Mouse (Mus musculus): ENCODE measurements around the gene Setd5. TPM values are rescaled to one million over a fixed set of nuclear protein-coding genes. Genes with fewer than 3 reads are reported as not detected.

The Setd5 gene
- polyA plus RNA-seq, 1 experiment from 2014 or later = 63.9 TPM

DNA sequence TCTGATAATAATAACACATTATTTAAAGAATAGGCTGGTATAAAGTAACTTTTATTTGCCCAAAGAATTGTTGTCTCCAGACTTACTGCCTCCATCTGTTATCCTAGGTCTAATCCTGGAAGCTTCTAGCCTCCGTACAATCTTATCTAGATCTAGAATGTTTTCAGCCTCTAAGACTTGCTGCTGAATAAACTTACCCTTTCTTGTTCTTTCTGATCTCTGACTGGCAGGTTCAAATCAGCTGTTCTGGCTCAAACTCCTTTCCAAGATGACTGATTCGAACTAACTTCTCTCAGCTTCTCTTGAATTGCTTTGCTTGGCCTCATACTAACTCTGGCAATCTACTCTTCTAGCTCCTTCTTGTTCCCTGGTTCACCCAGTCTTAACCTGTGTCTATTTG lies 36.8 kb upstream of the Setd5 start:
- no peaks in the 10 kb centered on the region for H3K36me3 ChIP-seq (replicated peaks)
- no peak overlapping the region for H3K4me3 ChIP-seq (replicated peaks)
- peaks cover 15% of the 10 kb centered on the region for H3K4me1 ChIP-seq
- no peak overlapping the region for H3K27ac ChIP-seq
- H3K27me3 ChIP-seq = no peaks in the 10 kb centered on the region
- no peak overlapping the region for H3K4me2 ChIP-seq
- H3K9ac ChIP-seq = no peak overlapping the region
- WGBS = 85% methylated on average over 2 of the region's 2 CpGs
- ATAC-seq (ENCODE audit: low FRiP score) = no peak
- no peaks in the 10 kb centered on the region for H3K9me3 ChIP-seq

- ATAC-seq (ENCODE audit: low FRiP score) = no peak
- Histone ChIP-seq H3K36me3 (replicated peaks) (no peaks in the 10 kb centered on the region), H3K27ac (no peak overlapping the region), H3K9ac (no peak overlapping the region), H3K9me3 (no peaks in the 10 kb centered on the region), H3K27me3 (no peaks in the 10 kb centered on the region), H3K4me3 (replicated peaks) (no peak overlapping the region), H3K4me1 (peaks cover 18% of the 10 kb centered on the region), H3K4me2 (no peak overlapping the region)
- 91% methylated on average over 11 of the region's 11 CpGs for WGBS
Observed at GRCm38 (mm10) chr6:113041215-113041990, 35.8 kb upstream of the Setd5 start.

DNA sequence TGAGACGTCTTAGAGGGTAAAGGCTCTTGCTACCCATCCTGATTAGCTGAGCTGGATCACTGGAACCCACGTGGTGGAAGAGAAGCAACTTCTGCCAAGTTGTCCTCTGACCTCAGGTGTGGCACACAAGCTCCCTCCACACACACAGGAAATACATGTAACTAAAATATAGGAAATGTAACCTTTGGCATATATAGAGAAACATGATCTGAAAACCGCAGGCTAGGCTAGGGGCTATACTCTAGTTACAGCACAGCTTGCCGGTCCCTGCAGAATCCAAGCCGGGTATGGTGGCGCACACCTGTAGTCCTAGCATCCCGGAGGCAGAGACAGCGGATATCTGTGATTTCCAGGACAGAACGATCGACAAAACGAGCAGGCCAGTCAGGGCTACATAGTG lies 31.6 kb upstream of the Setd5 start:
- Histone ChIP-seq H3K27ac (peak overlapping the region; percentile 91), H3K36me3 (replicated peaks) (peaks cover 9% of the 10 kb centered on the region), H3K9me3 (no peaks in the 10 kb centered on the region), H3K9ac (peak overlapping the region; percentile 87), H3K4me3 (replicated peaks) (peak overlapping the region; percentile 70), H3K27me3 (no peaks in the 10 kb centered on the region), H3K4me1 (peaks cover 27% of the 10 kb centered on the region), H3K4me2 (peak overlapping the region; percentile 95)
- WGBS = under 1% methylated on average over 11 of the region's 11 CpGs
- peak; percentile 47 for ATAC-seq (ENCODE audit: low FRiP score)

DNA sequence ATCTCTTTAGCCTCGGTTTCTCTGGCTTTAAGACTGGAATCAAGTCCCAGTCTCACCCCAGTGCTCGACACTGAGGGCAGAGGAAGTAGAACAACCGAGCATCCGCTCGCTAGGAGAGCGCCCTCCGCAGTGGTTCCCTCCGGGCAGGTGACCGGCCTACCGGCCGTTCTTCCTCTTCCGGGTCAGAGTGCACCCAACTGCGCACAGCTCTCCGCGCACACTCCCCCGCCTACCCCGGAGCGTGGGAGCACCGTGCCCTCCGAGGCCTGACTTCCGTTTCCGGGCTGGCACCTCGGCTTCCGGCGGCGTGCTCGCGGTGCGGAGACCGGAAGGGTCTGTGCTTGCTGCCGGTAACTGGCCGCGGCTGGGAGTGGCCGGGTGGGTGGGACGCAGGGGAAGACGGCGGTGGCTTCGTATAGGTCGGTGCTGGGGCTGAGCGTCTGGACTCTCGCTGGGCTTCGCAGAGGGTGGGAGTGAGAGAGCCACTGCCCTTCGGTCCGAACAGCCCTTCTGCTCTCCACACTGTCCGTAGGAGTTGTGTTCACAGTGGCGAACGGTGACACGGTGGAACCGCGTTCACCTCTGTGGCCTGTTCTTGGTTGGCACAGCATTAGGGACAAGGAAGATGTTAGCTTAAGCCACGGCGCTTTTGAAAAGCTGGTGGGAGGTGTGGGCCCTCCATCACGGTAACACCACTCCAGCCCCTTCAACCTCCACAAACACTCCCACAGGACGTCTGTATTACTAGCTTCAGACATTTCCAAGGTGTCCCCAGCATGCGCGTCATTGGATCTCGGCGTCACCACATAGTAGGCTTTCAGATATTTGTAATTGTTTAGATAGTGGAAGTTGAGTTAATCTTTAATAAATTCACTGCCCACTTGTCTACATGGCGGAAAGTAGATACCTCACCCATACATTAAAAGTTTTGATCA lies 30.9 kb upstream of the Setd5 start, which contains the start of gene Thumpd3:
Thumpd3 (plus strand) TSS at position 185 of the 935 bp plus-strand sequence.
- peak; percentile 100 for ATAC-seq (ENCODE audit: low FRiP score)
- 1% methylated on average over 59 of the region's 59 CpGs for WGBS
- peak within 1 kb of the TSS; percentile 70 for H3K4me3 ChIP-seq (replicated peaks)
- no peaks in the 10 kb centered on the region for H3K9me3 ChIP-seq
- H3K9ac ChIP-seq = peak within 1 kb of the TSS; percentile 87
- no peaks in the 10 kb centered on the region for H3K27me3 ChIP-seq
- H3K4me2 ChIP-seq = peak within 1 kb of the TSS; percentile 95
- peaks cover 14% of the 10 kb centered on the region for H3K36me3 ChIP-seq (replicated peaks)
- peak within 1 kb of the TSS; percentile 91 for H3K27ac ChIP-seq
- peaks cover 27% of the 10 kb centered on the region for H3K4me1 ChIP-seq

DNA sequence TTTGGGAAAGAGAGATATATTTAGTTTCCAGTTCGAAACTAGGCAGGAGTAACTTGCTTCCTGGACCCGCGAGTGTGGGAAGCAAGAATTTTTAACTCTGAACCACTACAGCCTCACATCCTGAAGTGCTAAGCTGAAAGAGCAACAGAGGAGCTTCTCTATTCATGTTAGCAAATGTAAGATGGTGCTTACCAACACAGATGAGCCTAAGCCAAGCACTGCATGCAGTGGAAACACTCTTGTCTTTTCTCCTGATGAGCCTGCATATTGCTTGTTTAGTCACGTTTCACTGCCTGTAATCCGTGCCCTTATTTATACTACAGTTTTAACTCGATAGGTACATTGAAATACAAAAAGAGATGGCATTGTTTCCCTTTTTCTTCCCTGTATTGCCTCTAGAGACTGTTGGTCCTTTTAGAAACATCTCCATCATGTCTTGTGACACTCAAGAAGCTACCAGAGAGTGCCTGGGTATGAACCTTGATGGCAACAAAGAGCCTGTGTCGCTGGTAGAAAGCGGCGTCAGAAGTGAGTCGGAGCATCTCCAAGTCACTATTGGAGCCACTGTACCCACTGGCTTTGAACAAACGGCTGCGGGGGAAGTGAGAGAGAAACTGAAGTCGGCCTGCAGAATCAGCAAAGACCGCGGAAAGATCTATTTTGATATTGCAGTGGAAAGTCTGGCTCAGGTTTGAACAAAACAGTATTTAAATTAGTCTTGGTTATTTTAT lies 30.0 kb upstream of the Setd5 start:
- Histone ChIP-seq H3K27me3 (no peaks in the 10 kb centered on the region), H3K27ac (no peak overlapping the region), H3K9me3 (no peaks in the 10 kb centered on the region), H3K4me1 (peaks cover 27% of the 10 kb centered on the region), H3K4me3 (replicated peaks) (peak overlapping the region; percentile 70), H3K36me3 (replicated peaks) (peaks cover 19% of the 10 kb centered on the region), H3K9ac (peak overlapping the region; percentile 87), H3K4me2 (peak overlapping the region; percentile 95)
- ATAC-seq (ENCODE audit: low FRiP score) = no peak
- 71% methylated on average over 15 of the region's 15 CpGs for WGBS

DNA sequence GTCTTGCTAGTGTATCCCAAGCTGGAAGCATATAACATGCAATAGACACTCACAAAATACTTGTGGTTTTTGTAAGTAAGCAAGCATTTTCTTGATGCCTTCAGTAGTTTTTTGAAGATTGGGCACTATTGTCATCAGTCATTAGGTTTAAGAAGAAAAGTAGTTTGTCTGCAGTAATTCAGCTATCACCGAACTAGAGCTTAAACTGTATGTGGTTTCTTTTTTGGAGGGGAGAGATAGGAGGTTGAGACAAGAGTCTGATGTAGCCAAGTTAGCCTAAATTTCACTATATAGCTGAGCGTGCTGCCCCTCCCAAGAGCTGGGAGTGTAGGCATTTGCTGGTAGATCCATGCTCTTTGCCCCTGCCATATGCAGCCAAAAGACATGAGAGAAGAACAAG lies 28.8 kb upstream of the Setd5 start:
- H3K4me3 ChIP-seq (replicated peaks) = no peak overlapping the region

DNA sequence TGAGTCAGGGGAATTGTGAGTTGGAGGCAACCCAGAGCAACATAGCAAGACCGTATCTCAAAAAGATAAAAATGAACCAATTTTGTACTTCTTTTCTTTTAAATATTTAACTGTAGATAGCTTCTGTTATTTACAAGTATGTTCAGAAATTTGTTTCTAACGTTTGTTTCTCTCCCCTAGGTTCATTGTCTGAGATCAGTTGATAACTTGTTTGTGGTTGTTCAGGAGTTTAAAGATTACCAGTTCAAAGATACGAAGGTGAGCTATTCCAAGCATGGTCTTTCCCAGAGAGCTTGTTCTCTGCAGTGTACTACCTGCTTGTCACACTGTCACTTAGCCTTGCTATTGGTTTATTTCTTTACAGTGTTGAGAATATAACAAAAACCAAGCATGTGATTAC lies 28.0 kb upstream of the Setd5 start:
- no peak for ATAC-seq (ENCODE audit: low FRiP score)
- no peak overlapping the region for H3K27ac ChIP-seq
- H3K4me1 ChIP-seq = peaks cover 27% of the 10 kb centered on the region
- WGBS = 88% methylated on average over 3 of the region's 3 CpGs
- H3K4me2 ChIP-seq = no peak overlapping the region
- peaks cover 30% of the 10 kb centered on the region for H3K36me3 ChIP-seq (replicated peaks)
- no peak overlapping the region for H3K9ac ChIP-seq
- H3K4me3 ChIP-seq (replicated peaks) = no peak overlapping the region
- no peaks in the 10 kb centered on the region for H3K9me3 ChIP-seq
- H3K27me3 ChIP-seq = no peaks in the 10 kb centered on the region

More for the DNA sequence above, 28.8 kb upstream of the Setd5 start:
- 99% methylated on average over 2 of the region's 2 CpGs for WGBS
- ATAC-seq (ENCODE audit: low FRiP score) = no peak
- Histone ChIP-seq H3K9ac (no peak overlapping the region), H3K27me3 (no peaks in the 10 kb centered on the region), H3K4me2 (no peak overlapping the region), H3K4me1 (peaks cover 27% of the 10 kb centered on the region), H3K36me3 (replicated peaks) (peaks cover 23% of the 10 kb centered on the region), H3K9me3 (no peaks in the 10 kb centered on the region), H3K27ac (no peak overlapping the region)

- no peak overlapping the region for H3K4me2 ChIP-seq
- H3K4me1 ChIP-seq = peaks cover 6% of the 10 kb centered on the region
- ATAC-seq (ENCODE audit: low FRiP score) = no peak
- no peak overlapping the region for H3K9ac ChIP-seq
- no peaks in the 10 kb centered on the region for H3K27me3 ChIP-seq
- H3K9me3 ChIP-seq = no peaks in the 10 kb centered on the region
- no peak overlapping the region for H3K27ac ChIP-seq
- WGBS = 90% methylated on average over 3 of the region's 3 CpGs
- H3K4me3 ChIP-seq (replicated peaks) = no peak overlapping the region
- peaks cover 62% of the 10 kb centered on the region for H3K36me3 ChIP-seq (replicated peaks)
Observed at GRCm38 (mm10) chr6:113052972-113053371, 24.2 kb upstream of the Setd5 start.

- peaks cover 69% of the 10 kb centered on the region for H3K36me3 ChIP-seq (replicated peaks)
- ATAC-seq (ENCODE audit: low FRiP score) = no peak
Observed at GRCm38 (mm10) chr6:113054552-113055107, 22.5 kb upstream of the Setd5 start.

DNA sequence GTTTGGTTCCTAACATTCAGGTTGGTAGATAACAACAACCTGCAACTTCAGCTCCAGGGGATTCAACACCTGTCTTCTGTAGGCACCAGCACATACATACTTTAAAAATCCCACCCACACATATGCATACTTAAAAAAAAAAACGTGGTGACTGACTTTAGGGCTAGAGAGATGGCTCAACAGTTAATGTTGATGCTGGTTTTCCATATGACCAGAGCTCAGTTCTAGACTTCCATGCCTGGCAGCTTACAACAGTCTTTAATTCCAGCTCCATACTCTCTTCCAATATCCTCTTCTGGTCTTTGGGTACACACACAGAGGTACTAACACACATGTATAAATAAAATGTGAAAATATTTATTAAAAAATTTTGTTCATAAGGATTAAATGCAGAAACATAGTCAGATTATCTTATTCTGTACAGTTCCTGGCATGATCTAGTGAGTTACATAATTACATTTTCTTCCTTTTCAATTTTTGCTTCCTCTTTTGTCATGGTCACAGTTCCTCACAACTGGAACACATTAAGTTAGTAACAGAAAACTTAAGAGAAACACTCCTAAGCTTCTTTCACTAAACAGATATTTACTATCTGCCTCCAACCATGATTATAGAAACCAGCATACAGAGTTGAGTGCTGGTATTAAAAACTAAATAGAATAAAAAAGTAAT lies 16.1 kb upstream of the Setd5 start:
- no peak overlapping the region for H3K4me3 ChIP-seq (replicated peaks)
- H3K27ac ChIP-seq = no peak overlapping the region
- H3K36me3 ChIP-seq (replicated peaks) = peaks cover 85% of the 10 kb centered on the region
- 72% methylated on average over 1 of the region's 1 CpGs for WGBS
- no peaks in the 10 kb centered on the region for H3K27me3 ChIP-seq
- H3K4me2 ChIP-seq = no peak overlapping the region
- H3K9me3 ChIP-seq = no peaks in the 10 kb centered on the region
- ATAC-seq (ENCODE audit: low FRiP score) = no peak
- peaks cover 6% of the 10 kb centered on the region for H3K4me1 ChIP-seq
- no peak overlapping the region for H3K9ac ChIP-seq

More at GRCm38 (mm10) chr6:113054552-113055107, 22.5 kb upstream of the Setd5 start:
- no peak overlapping the region for H3K4me2 ChIP-seq
- no peak overlapping the region for H3K4me3 ChIP-seq (replicated peaks)
- no peak overlapping the region for H3K27ac ChIP-seq
- no peaks in the 10 kb centered on the region for H3K4me1 ChIP-seq
- 93% methylated on average over 6 of the region's 6 CpGs for WGBS
- H3K9me3 ChIP-seq = no peaks in the 10 kb centered on the region
- no peaks in the 10 kb centered on the region for H3K27me3 ChIP-seq
- no peak overlapping the region for H3K9ac ChIP-seq

- no peak for ATAC-seq (ENCODE audit: low FRiP score)
- H3K4me1 ChIP-seq = peaks cover 6% of the 10 kb centered on the region
- WGBS = 21% methylated on average over 3 of the region's 3 CpGs
- H3K27me3 ChIP-seq = no peaks in the 10 kb centered on the region
- no peak overlapping the region for H3K9ac ChIP-seq
- no peaks in the 10 kb centered on the region for H3K9me3 ChIP-seq
- no peak overlapping the region for H3K4me2 ChIP-seq
- H3K27ac ChIP-seq = no peak overlapping the region
- no peak overlapping the region for H3K4me3 ChIP-seq (replicated peaks)
- H3K36me3 ChIP-seq (replicated peaks) = peaks cover 87% of the 10 kb centered on the region
Observed at GRCm38 (mm10) chr6:113062253-113062652, 14.9 kb upstream of the Setd5 start.

Data from forebrain, embryonic 12.5 days (tissue).